Mouse (Mus musculus) kidney, embryonic 15.5 days (tissue): Measurements from ENCODE around the gene Ccdc189. TPM values are rescaled to one million over a fixed set of nuclear protein-coding genes. Genes with fewer than 3 reads are reported as not detected.
A peak's percentile ranks its signal among the peaks of the same experiment; 100 is the strongest.

Experiments
- ATAC-seq: fragments of 200-750 bp; cut with Nextera tagmentation; replicated peaks from 2 replicates; pipeline ENCODE4 v1.8.0; 2017; ENCODE audit warnings: moderate TSS enrichment; ENCODE audit not compliant: low FRiP score
- H3K27ac ChIP-seq: fragments of 300-500 bp; sonication (generic); 2 replicates; pipeline ENCODE4 v1.5.1; 2015; ENCODE audit warnings: mild to moderate bottlenecking, inconsistent platforms
- H3K27me3 ChIP-seq: fragments of 300-500 bp; sonication (generic); 2 replicates; pipeline ENCODE4 v1.6.1; 2015; ENCODE audit warnings: inconsistent platforms
- H3K36me3 ChIP-seq: fragments of 300-500 bp; sonication (generic); 2 replicates; pipeline ENCODE4 v1.6.1; 2015; ENCODE audit warnings: inconsistent platforms
- H3K4me1 ChIP-seq: fragments of 300-500 bp; sonication (generic); 2 replicates; pipeline ENCODE4 v1.6.1; 2015; ENCODE audit warnings: inconsistent platforms
- H3K4me2 ChIP-seq: fragments of 300-500 bp; sonication (generic); 2 replicates; pipeline ENCODE4 v1.6.1; 2015; ENCODE audit warnings: moderate library complexity, mild to moderate bottlenecking, inconsistent platforms
- H3K4me3 ChIP-seq: fragments of 300-500 bp; sonication (generic); replicated peaks from 2 replicates; pipeline ENCODE4 v1.5.1; 2015; ENCODE audit warnings: mild to moderate bottlenecking, inconsistent platforms
- H3K9ac ChIP-seq: fragments of 300-500 bp; sonication (generic); 2 replicates; pipeline ENCODE4 v1.6.1; 2015; ENCODE audit warnings: mild to moderate bottlenecking, inconsistent platforms
- H3K9me3 ChIP-seq: fragments of 300-500 bp; sonication (generic); replicated peaks from 2 replicates; pipeline ENCODE4 v1.6.1; 2016; ENCODE audit warnings: inconsistent platforms
- WGBS: fragments of 180-500 bp; shearing (Covaris S2); methylation state at CpG from one replicate; pipeline ENCODE4 v1.1.7; 2015; ENCODE audit warnings: mixed read lengths; 5-methylcytosine and 5-hydroxymethylcytosine counted together
- polyA plus RNA-seq: library from polyadenylated mRNA; unstranded; fragments of >200 nt; fragmentation: Nextera tagmentation; extraction: Ambion mirVana; gene quantifications from 2 replicates; pipeline ENCODE4 v1.2.1, GENCODE M21; 2015

The Ccdc189 gene
- polyA plus RNA-seq, 1 experiment from 2014 or later = 16.4 TPM

DNA sequence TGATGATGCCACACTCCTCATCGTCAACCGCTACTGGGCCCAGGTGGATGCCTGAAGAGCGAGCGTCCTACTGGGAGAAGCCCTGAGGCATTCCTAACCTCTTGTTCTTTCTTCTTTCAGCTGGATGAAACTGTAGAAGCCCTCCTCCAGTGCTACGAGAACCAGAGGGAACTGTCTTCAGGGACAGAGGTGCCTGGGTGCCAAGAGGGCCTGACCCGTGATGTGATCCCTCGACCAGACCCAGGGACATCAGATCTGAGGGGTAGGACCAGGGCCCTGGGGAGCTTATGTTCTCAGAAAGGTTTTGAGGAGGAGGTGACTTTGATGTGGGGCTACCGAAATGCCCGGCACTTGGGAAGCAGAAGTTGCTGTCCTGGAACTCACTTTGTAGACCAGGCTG is 1.2 kb upstream of the Ccdc189 start:
- WGBS = 84% methylated on average over 9 of the region's 9 CpGs
- 0 out of 2 replicates have a peak overlapping the region, but pooled peaks have one; percentile 83 for H3K9ac ChIP-seq
- peaks cover 19% of the 10 kb centered on the region for H3K4me1 ChIP-seq
- H3K4me2 ChIP-seq = peak overlapping the region; percentile 78
- H3K4me3 ChIP-seq = peak overlapping the region; percentile 84
- H3K27me3 ChIP-seq = no peaks in the 10 kb centered on the region
- H3K9me3 ChIP-seq = no peaks in the 10 kb centered on the region
- peaks cover 62% of the 10 kb centered on the region for H3K36me3 ChIP-seq
- no peak overlapping the region for H3K27ac ChIP-seq
- ATAC-seq = no peak

GRCm38 (mm10) chr7:127588901-127589300 is 506 bp upstream of the Ccdc189 start:
- Histone ChIP-seq H3K9ac (peak overlapping the region; percentile 83), H3K4me1 (peaks cover 19% of the 10 kb centered on the region), H3K4me2 (peak overlapping the region; percentile 78), H3K36me3 (peaks cover 62% of the 10 kb centered on the region), H3K27ac (peak overlapping the region; percentile 72), H3K9me3 (no peaks in the 10 kb centered on the region), H3K4me3 (peak overlapping the region; percentile 84), H3K27me3 (no peaks in the 10 kb centered on the region)
- WGBS = 5% methylated on average over 29 of the region's 29 CpGs
- ATAC-seq = no peak

- no peaks in the 10 kb centered on the region for H3K9me3 ChIP-seq
Observed at GRCm38 (mm10) chr7:127587196-127587595, 1.2 kb downstream of the Ccdc189 start.

GRCm38 (mm10) chr7:127586149-127586548 is 2.2 kb downstream of the Ccdc189 start:
- no peaks in the 10 kb centered on the region for H3K9me3 ChIP-seq
- H3K9ac ChIP-seq = no peak overlapping the region
- ATAC-seq = no peak
- H3K36me3 ChIP-seq = peaks cover 62% of the 10 kb centered on the region
- no peak overlapping the region for H3K4me3 ChIP-seq
- no peaks in the 10 kb centered on the region for H3K27me3 ChIP-seq
- WGBS = 86% methylated on average over 6 of the region's 6 CpGs
- peaks cover 19% of the 10 kb centered on the region for H3K4me1 ChIP-seq
- no peak overlapping the region for H3K4me2 ChIP-seq
- H3K27ac ChIP-seq = no peak overlapping the region

More at GRCm38 (mm10) chr7:127587196-127587595, 1.2 kb downstream of the Ccdc189 start:
- Histone ChIP-seq H3K4me2 (peak overlapping the region; percentile 78), H3K4me1 (peaks cover 19% of the 10 kb centered on the region), H3K27me3 (no peaks in the 10 kb centered on the region), H3K9ac (peak overlapping the region; percentile 49), H3K36me3 (peaks cover 62% of the 10 kb centered on the region), H3K27ac (peak overlapping the region; percentile 83), H3K4me3 (peak overlapping the region; percentile 84)
- ATAC-seq = no peak
- WGBS = 66% methylated on average over 5 of the region's 5 CpGs

DNA sequence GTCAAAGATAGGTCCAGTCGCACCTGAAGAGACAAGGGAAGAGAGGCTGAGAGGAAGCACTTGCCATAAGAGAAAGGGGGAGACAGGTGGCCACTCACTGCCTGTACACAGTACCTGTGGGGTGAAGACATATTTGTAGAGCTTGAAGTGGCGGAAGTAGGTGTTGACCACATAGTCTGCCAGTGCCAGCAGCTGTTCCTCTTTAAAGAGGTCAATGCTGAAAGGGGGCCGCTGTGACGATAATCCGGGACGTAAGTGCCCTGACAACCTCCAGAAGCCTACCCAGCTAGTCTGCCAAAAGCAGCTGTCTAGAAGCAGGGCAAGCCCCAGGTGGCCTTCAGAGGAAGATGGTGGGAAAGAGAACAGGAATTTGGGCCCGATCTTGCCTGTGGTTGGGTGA is 3.4 kb downstream of the Ccdc189 start:
- Histone ChIP-seq H3K9me3 (no peaks in the 10 kb centered on the region), H3K4me1 (peaks cover 19% of the 10 kb centered on the region), H3K27ac (no peak overlapping the region), H3K27me3 (no peaks in the 10 kb centered on the region), H3K9ac (no peak overlapping the region), H3K4me2 (no peak overlapping the region), H3K4me3 (no peak overlapping the region), H3K36me3 (peaks cover 62% of the 10 kb centered on the region)
- ATAC-seq = no peak
- 90% methylated on average over 7 of the region's 7 CpGs for WGBS

- Histone ChIP-seq H3K4me2 (no peak overlapping the region), H3K9ac (no peak overlapping the region), H3K36me3 (peaks cover 71% of the 10 kb centered on the region), H3K4me1 (peaks cover 9% of the 10 kb centered on the region), H3K4me3 (no peak overlapping the region), H3K27ac (no peak overlapping the region), H3K27me3 (no peaks in the 10 kb centered on the region), H3K9me3 (no peaks in the 10 kb centered on the region)
- 85% methylated on average over 6 of the region's 6 CpGs for WGBS
- no peak for ATAC-seq
Observed at GRCm38 (mm10) chr7:127583260-127583659, 5.1 kb downstream of the Ccdc189 start.

DNA sequence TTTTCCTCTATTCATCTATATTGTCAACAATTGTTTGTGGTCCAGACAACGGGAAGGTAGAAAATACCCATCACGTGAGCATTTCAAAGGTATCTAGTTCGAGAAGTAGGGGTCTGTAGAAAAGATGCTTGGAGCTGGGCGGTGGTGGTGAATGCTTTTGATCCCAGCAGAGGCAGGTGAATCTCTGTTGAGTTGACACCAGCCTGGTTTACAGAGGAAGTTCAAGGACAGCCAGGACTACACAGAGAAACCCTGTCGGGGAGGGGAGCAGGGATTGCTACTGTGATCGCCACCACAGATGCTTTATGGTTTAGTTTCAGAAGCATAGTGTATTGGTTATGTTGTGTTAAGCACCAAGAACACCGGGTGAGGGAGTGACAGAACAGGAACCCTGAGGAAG is 14.3 kb downstream of the Ccdc189 start:
- H3K27me3 ChIP-seq = no peaks in the 10 kb centered on the region
- H3K36me3 ChIP-seq = peaks cover 36% of the 10 kb centered on the region
- peak overlapping the region; percentile 86 for H3K4me3 ChIP-seq
- peak overlapping the region; percentile 88 for H3K4me2 ChIP-seq
- H3K9ac ChIP-seq = peak overlapping the region; percentile 81
- H3K4me1 ChIP-seq = peaks cover 25% of the 10 kb centered on the region
- no peaks in the 10 kb centered on the region for H3K9me3 ChIP-seq
- no peak for ATAC-seq
- 18% methylated on average over 7 of the region's 7 CpGs for WGBS
- H3K27ac ChIP-seq = peak overlapping the region; percentile 86; the same call in 1 of the 2 replicates

DNA sequence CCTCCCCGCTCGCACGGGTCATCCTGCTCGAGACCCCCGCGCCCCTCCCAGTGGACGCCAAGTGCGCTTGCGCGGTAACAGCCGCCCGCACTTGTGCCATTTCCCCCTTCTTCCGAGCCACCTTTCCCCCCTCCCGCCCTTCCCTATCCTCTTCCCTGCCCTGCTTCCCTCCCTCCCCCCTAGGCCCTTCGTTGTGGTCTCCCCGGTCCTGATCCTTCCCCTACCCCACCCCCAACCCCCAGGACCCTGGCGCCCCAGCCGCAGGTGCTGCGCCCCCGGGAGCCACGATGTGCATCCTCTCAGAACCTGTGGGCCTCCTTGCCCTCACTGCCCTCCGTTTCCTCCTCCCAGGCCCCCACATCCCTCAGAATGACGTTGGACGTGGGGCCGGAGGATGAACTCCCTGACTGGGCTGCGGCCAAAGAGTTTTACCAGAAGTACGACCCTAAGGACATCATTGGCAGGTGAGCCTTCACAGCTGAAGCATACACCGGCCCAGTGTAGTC is 14.8 kb downstream of the Ccdc189 start:
- Histone ChIP-seq H3K36me3 (peaks cover 37% of the 10 kb centered on the region), H3K27ac (peak overlapping the region; percentile 86), H3K9ac (peak overlapping the region; percentile 81), H3K4me1 (peaks cover 25% of the 10 kb centered on the region), H3K9me3 (no peaks in the 10 kb centered on the region), H3K27me3 (no peaks in the 10 kb centered on the region), H3K4me2 (peak overlapping the region; percentile 88), H3K4me3 (peak overlapping the region; percentile 86)
- WGBS = under 1% methylated on average over 28 of the region's 28 CpGs
- ATAC-seq = peak; percentile 71

DNA sequence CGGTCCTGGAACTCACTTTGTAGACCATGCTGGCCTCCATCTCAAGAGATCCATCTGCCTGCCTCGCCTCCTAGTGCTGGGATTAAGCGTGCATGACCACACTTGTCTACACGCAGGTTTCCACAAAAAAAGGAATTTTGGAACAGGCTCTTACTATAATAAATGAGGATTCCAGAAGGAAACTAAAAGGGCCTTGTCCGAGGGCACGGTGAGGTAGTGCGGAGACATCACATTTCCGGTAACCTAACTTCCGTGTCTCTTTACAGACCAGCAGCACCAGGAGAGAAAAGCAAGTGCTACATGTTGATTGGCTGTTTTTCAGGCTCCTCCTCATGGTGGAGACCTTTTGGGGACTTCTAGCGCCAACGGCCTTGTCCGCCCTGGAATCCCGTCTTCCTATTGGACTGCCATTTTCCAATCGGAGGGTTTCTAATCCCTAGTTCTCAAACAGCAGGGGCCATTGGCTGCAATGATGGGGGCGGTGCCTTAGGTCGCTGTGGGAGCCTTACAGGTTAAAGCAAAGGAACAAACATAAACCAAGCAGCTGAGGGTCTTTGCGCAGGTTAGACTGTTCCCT is 15.4 kb downstream of the Ccdc189 start, which contains the start of gene Phkg2:
Gene Phkg2, plus strand, starts transcription at position 446 of the 577 bp plus-strand sequence.
- no peaks in the 10 kb centered on the region for H3K27me3 ChIP-seq
- H3K4me1 ChIP-seq = peaks cover 25% of the 10 kb centered on the region
- H3K4me2 ChIP-seq = peak within 1 kb of the TSS; percentile 88
- WGBS = under 1% methylated on average over 17 of the region's 17 CpGs
- peak within 1 kb of the TSS; percentile 86 for H3K4me3 ChIP-seq
- no peaks in the 10 kb centered on the region for H3K9me3 ChIP-seq
- peak within 1 kb of the TSS; percentile 86 for H3K27ac ChIP-seq
- H3K9ac ChIP-seq = peak within 1 kb of the TSS; percentile 81
- peak; percentile 98 for ATAC-seq
- peaks cover 35% of the 10 kb centered on the region for H3K36me3 ChIP-seq

GRCm38 (mm10) chr7:127564381-127565150 is 23.8 kb downstream of the Ccdc189 start:
- H3K4me2 ChIP-seq = no peak overlapping the region
- no peaks in the 10 kb centered on the region for H3K27me3 ChIP-seq
- ATAC-seq = no peak
- no peaks in the 10 kb centered on the region for H3K4me1 ChIP-seq
- H3K9me3 ChIP-seq = no peaks in the 10 kb centered on the region
- no peak overlapping the region for H3K27ac ChIP-seq
- no peak overlapping the region for H3K4me3 ChIP-seq
- WGBS = 69% methylated on average over 6 of the region's 6 CpGs
- no peak overlapping the region for H3K9ac ChIP-seq
- peaks cover 86% of the 10 kb centered on the region for H3K36me3 ChIP-seq

GRCm38 (mm10) chr7:127561340-127561858 is 27.0 kb downstream of the Ccdc189 start, which contains the start of gene Tmem265:
TSS of gene Tmem265 (plus strand) at chr7:127561390.
- Histone ChIP-seq H3K9me3 (no peaks in the 10 kb centered on the region), H3K36me3 (peaks cover 91% of the 10 kb centered on the region), H3K27ac (no peak within 1 kb of the TSS), H3K9ac (no peak within 1 kb of the TSS), H3K4me3 (no peak within 1 kb of the TSS), H3K4me2 (no peak within 1 kb of the TSS), H3K4me1 (no peaks in the 10 kb centered on the region), H3K27me3 (no peaks in the 10 kb centered on the region)
- no peak for ATAC-seq
- WGBS = 92% methylated on average over 5 of the region's 5 CpGs

GRCm38 (mm10) chr7:127560580-127560979 is 27.8 kb downstream of the Ccdc189 start:
- Histone ChIP-seq H3K4me1 (no peaks in the 10 kb centered on the region), H3K9ac (no peak overlapping the region), H3K36me3 (peaks cover 92% of the 10 kb centered on the region), H3K27me3 (no peaks in the 10 kb centered on the region), H3K4me3 (no peak overlapping the region), H3K9me3 (no peaks in the 10 kb centered on the region), H3K27ac (no peak overlapping the region), H3K4me2 (no peak overlapping the region)
- WGBS = 90% methylated on average over 11 of the region's 11 CpGs
- no peak for ATAC-seq
